8 mouse cellular contexts compared by ENCODE assay signal in genomic region chr11:117360561-117360960, GRCm38 (mm10).
"Had no signal": no experiment of that assay in that cellular context is flagged by ENCODE, and none has a peak within 500 bp of the region (broad histone marks: within the 10 kb centered on the region; RNA-seq: fewer than 3 reads in every experiment).

No protein-coding gene starts in this region.

- H3K4me2 ChIP-seq: limb, embryonic 15.5 days; midbrain, embryonic 12.5 days; neural tube, embryonic 12.5 days; stomach, embryonic 15.5 days had no signal

- H3K4me3 ChIP-seq: limb, embryonic 15.5 days; midbrain, embryonic 12.5 days; myocyte; neural tube, embryonic 12.5 days; stomach, embryonic 15.5 days had no signal

- H3K9ac ChIP-seq: limb, embryonic 15.5 days; liver, embryonic 14.5 days; midbrain, embryonic 12.5 days; neural tube, embryonic 12.5 days; stomach, embryonic 15.5 days had no signal

- H3K4me1 ChIP-seq: midbrain, embryonic 12.5 days had no signal

- ATAC-seq: intestine, postnatal 0 days had no signal

- H3K9me3 ChIP-seq: limb, embryonic 15.5 days; midbrain, embryonic 12.5 days; neural tube, embryonic 12.5 days; stomach, embryonic 15.5 days had no signal

- H3K27me3 ChIP-seq: limb, embryonic 15.5 days; midbrain, embryonic 12.5 days; neural tube, embryonic 12.5 days; stomach, embryonic 15.5 days had no signal

- H3K27ac ChIP-seq: kidney, postnatal 0 days; limb, embryonic 15.5 days; liver, embryonic 14.5 days; midbrain, embryonic 12.5 days; neural tube, embryonic 12.5 days; stomach, embryonic 15.5 days had no signal
